Mouse (Mus musculus) limb, embryonic 14.5 days (tissue): ENCODE data around the gene Ifna5. TPM values are rescaled to one million over a fixed set of nuclear protein-coding genes. Genes with fewer than 3 reads are reported as not detected.

Experiments used
- ATAC-seq: fragments of 200-750 bp; cut with Nextera tagmentation; 2 replicates; pipeline ENCODE4 v1.8.0; 2017; ENCODE audit warnings: low read depth, moderate number of reproducible peaks, moderate TSS enrichment; ENCODE audit not compliant: low FRiP score
- DNase-seq: peaks from one replicate; pipeline ENCODE4 v3.0.0-alpha.2; 2015; ENCODE audit warnings: low spot score
- H3K27ac ChIP-seq: fragments of 300-500 bp; sonication (generic); replicated peaks from 2 replicates; pipeline ENCODE4 v1.5.1; 2014; ENCODE audit warnings: low read depth, mild to moderate bottlenecking, low read length, moderate library complexity, mixed read lengths
- H3K27me3 ChIP-seq: fragments of 300-500 bp; sonication (generic); 2 replicates; pipeline ENCODE4 v1.6.1; 2014; ENCODE audit warnings: low read length, mixed read lengths; ENCODE audit not compliant: control insufficient read depth, insufficient read depth
- H3K36me3 ChIP-seq: fragments of 300-500 bp; sonication (generic); 2 replicates; pipeline ENCODE4 v1.6.1; 2014; ENCODE audit warnings: mild to moderate bottlenecking, low read length, moderate library complexity, mixed read lengths; ENCODE audit not compliant: control insufficient read depth, insufficient read depth
- H3K4me1 ChIP-seq: fragments of 300-500 bp; sonication (generic); 2 replicates; pipeline ENCODE4 v1.6.1; 2014; ENCODE audit warnings: antibody characterized with exemption, low read length, mixed read lengths; ENCODE audit not compliant: control insufficient read depth, insufficient read depth
- H3K4me2 ChIP-seq: fragments of 300-500 bp; sonication (generic); replicated peaks from 2 replicates; pipeline ENCODE4 v1.6.1; 2014; ENCODE audit warnings: low read depth, mild to moderate bottlenecking, low read length, moderate library complexity; ENCODE audit not compliant: severe bottlenecking
- H3K4me3 ChIP-seq: fragments of 300-500 bp; sonication (generic); replicated peaks from 2 replicates; pipeline ENCODE4 v1.5.1; 2014; ENCODE audit warnings: low read length
- H3K9ac ChIP-seq: fragments of 300-500 bp; sonication (generic); 2 replicates; pipeline ENCODE4 v1.6.1; 2014; ENCODE audit warnings: mild to moderate bottlenecking, low read depth, low read length, moderate library complexity; ENCODE audit not compliant: severe bottlenecking
- H3K9me3 ChIP-seq: fragments of 300-500 bp; sonication (generic); 2 replicates; pipeline ENCODE4 v1.6.1; 2016; ENCODE audit warnings: low read length; ENCODE audit not compliant: control insufficient read depth
- POLR2A ChIP-seq: fragments of 200-500 bp; IDR thresholded peaks from 2 replicates; pipeline ENCODE4 v1.8.0; 2012; ENCODE audit warnings: inconsistent platforms, mild to moderate bottlenecking, moderate library complexity, borderline replicate concordance; ENCODE audit not compliant: insufficient read depth, insufficient read length; ENCODE audit errors: extremely low read depth
- WGBS: fragments of 180-500 bp; shearing (Covaris S2); extraction: QIAGEN DNeasy Blood & Tissue Kit; methylation state at CpG from one replicate; pipeline ENCODE4 v1.1.7; 2014; 5-methylcytosine and 5-hydroxymethylcytosine counted together
- polyA plus RNA-seq, 2 experiments: library from polyadenylated mRNA; depleted of rRNA in 1 of 2; stranded (reverse) in 1 of 2; unstranded in 1 of 2; fragments of >200 nt; fragmentation: Nextera tagmentation in 1 of 2; extraction: Ambion mirVana in 1 of 2; gene quantifications; 2 replicates each; pipeline versions ENCODE4 v1.2.1 to v1.2.3; 2012 to 2014

Gene Ifna5
- polyA plus RNA-seq, 2 experiments = not detected

- Histone ChIP-seq H3K9me3 (no peaks in the 10 kb centered on the region), H3K9ac (no peak overlapping the region), H3K4me1 (peaks cover 5% of the 10 kb centered on the region), H3K27ac (no peak overlapping the region), H3K4me2 (peak overlapping the region; percentile 82), H3K4me3 (peak overlapping the region; percentile 49), H3K27me3 (no peaks in the 10 kb centered on the region), H3K36me3 (no peaks in the 10 kb centered on the region)
- peak; percentile 68; the same call in 1 of the 2 replicates for ATAC-seq
- no peak for TF ChIP-seq POLR2A
- peak; percentile 68 for DNase-seq
- WGBS = 1% methylated on average over 8 of the region's 8 CpGs
Observed at GRCm38 (mm10) chr4:88867366-88867925, 32.1 kb downstream of the Ifna5 start.

GRCm38 (mm10) chr4:88867926-88868911, 32.9 kb downstream of the Ifna5 start:
- Histone ChIP-seq H3K4me1 (peaks cover 5% of the 10 kb centered on the region), H3K4me3 (peak overlapping the region; percentile 49), H3K27me3 (no peaks in the 10 kb centered on the region), H3K9ac (peak overlapping the region; percentile 52), H3K36me3 (no peaks in the 10 kb centered on the region), H3K9me3 (no peaks in the 10 kb centered on the region), H3K4me2 (peak overlapping the region; percentile 82), H3K27ac (no peak overlapping the region)
- peak; percentile 16 for DNase-seq
- peak; percentile 60; the same call in 1 of the 2 replicates for ATAC-seq
- no peak for TF ChIP-seq POLR2A
- WGBS = 8% methylated on average over 30 of the region's 31 CpGs

- Histone ChIP-seq H3K4me2 (no peak overlapping the region), H3K9ac (no peak overlapping the region), H3K27me3 (no peaks in the 10 kb centered on the region), H3K4me3 (no peak overlapping the region), H3K9me3 (no peaks in the 10 kb centered on the region), H3K4me1 (peaks cover 3% of the 10 kb centered on the region), H3K36me3 (no peaks in the 10 kb centered on the region), H3K27ac (no peak overlapping the region)
- DNase-seq = peak; percentile 77
- 0 out of 2 replicates have a peak, but pooled peaks have one; percentile 51 for ATAC-seq
- TF ChIP-seq POLR2A = no peak
- 0% methylated on average over 2 of the region's 2 CpGs for WGBS
Observed at GRCm38 (mm10) chr4:88872691-88873090, 37.4 kb downstream of the Ifna5 start.

- Histone ChIP-seq H3K4me1 (no peaks in the 10 kb centered on the region), H3K4me3 (no peak overlapping the region), H3K4me2 (no peak overlapping the region), H3K9ac (no peak overlapping the region), H3K36me3 (no peaks in the 10 kb centered on the region), H3K27ac (no peak overlapping the region), H3K9me3 (no peaks in the 10 kb centered on the region), H3K27me3 (no peaks in the 10 kb centered on the region)
- DNase-seq (no peak), ATAC-seq (no peak)
- WGBS = 63% methylated on average over 3 of the region's 4 CpGs
- no peak for TF ChIP-seq POLR2A
Observed at GRCm38 (mm10) chr4:88875435-88876095, 40.2 kb downstream of the Ifna5 start.

GRCm38 (mm10) chr4:88876520-88876919, 41.2 kb downstream of the Ifna5 start:
- Histone ChIP-seq H3K4me2 (no peak overlapping the region), H3K4me3 (no peak overlapping the region), H3K4me1 (no peaks in the 10 kb centered on the region), H3K27ac (no peak overlapping the region), H3K36me3 (no peaks in the 10 kb centered on the region), H3K9me3 (no peaks in the 10 kb centered on the region), H3K27me3 (no peaks in the 10 kb centered on the region), H3K9ac (no peak overlapping the region)
- no peak for TF ChIP-seq POLR2A
- whole genome bisulfite sequencing = 74% methylated on average over 4 of the region's 4 CpGs
- DNase-seq (no peak), ATAC-seq (no peak)
